Mouse (Mus musculus): ENCODE data around the gene Scimp. TPM values are rescaled to one million over a fixed set of nuclear protein-coding genes. Genes with fewer than 3 reads are reported as not detected.

Scimp gene
- polyA plus RNA-seq, 1 experiment from 2014 or later, result 2.6 TPM

GRCm38 (mm10) chr11:70802865-70803261, 9.5 kb downstream of the Scimp start:
- no peak for DNase-seq
- no peak overlapping the region for H3K27ac ChIP-seq (ENCODE audit: low read depth)
- no peak for ATAC-seq
- H3K36me3 ChIP-seq (replicated peaks; ENCODE audit: insufficient read depth, low read length), result no peaks in the 10 kb centered on the region
- no peak for TF ChIP-seq EP300 (IDR thresholded peaks at IDR 0.05; ENCODE audit: low read depth)
- TF ChIP-seq CTCF (IDR thresholded peaks at IDR 0.05; ENCODE audit: low read depth), result no peak
- no peaks in the 10 kb centered on the region for H3K27me3 ChIP-seq (ENCODE audit: insufficient read depth, low read length)
- no peaks in the 10 kb centered on the region for H3K9me3 ChIP-seq (ENCODE audit: low read length)
- no peak overlapping the region for H3K4me3 ChIP-seq (ENCODE audit: low read depth, low read length)
- no peak overlapping the region for H3K4me2 ChIP-seq (ENCODE audit: low read depth, low read length)
- peaks cover 15% of the 10 kb centered on the region for H3K4me1 ChIP-seq (ENCODE audit: insufficient read depth)
- 62% methylated on average over 2 of the region's 2 CpGs for WGBS (ENCODE audit: insufficient replicate concordance)
- no peak overlapping the region for H3K9ac ChIP-seq (replicated peaks)

- no peak for TF ChIP-seq EP300 (IDR thresholded peaks at IDR 0.05; ENCODE audit: low read depth)
- TF ChIP-seq CTCF (IDR thresholded peaks at IDR 0.05; ENCODE audit: low read depth), result 0 out of 2 replicates have a peak, but pooled peaks have one; percentile 12
- ATAC-seq (no peak), DNase-seq (no peak)
- Histone ChIP-seq H3K4me3 (ENCODE audit: low read depth, low read length) (no peak overlapping the region), H3K27me3 (ENCODE audit: insufficient read depth, low read length) (no peaks in the 10 kb centered on the region), H3K4me1 (ENCODE audit: insufficient read depth) (peaks cover 15% of the 10 kb centered on the region), H3K36me3 (replicated peaks; ENCODE audit: insufficient read depth, low read length) (no peaks in the 10 kb centered on the region), H3K9me3 (ENCODE audit: low read length) (no peaks in the 10 kb centered on the region), H3K4me2 (ENCODE audit: low read depth, low read length) (no peak overlapping the region), H3K27ac (ENCODE audit: low read depth) (no peak overlapping the region), H3K9ac (replicated peaks) (no peak overlapping the region)
- WGBS (ENCODE audit: insufficient replicate concordance), result 69% methylated on average over 2 of the region's 2 CpGs
Observed at GRCm38 (mm10) chr11:70802208-70802864, 10.1 kb downstream of the Scimp start.

GRCm38 (mm10) chr11:70792409-70792808, 20.0 kb downstream of the Scimp start:
- Histone ChIP-seq H3K4me3 (ENCODE audit: low read depth, low read length) (no peak overlapping the region), H3K9ac (replicated peaks) (no peak overlapping the region), H3K27me3 (ENCODE audit: insufficient read depth, low read length) (0 out of 2 replicates have a peak, but pooled peaks cover 2% of the 10 kb centered on the region), H3K9me3 (ENCODE audit: low read length) (no peaks in the 10 kb centered on the region), H3K4me2 (ENCODE audit: low read depth, low read length) (no peak overlapping the region), H3K4me1 (ENCODE audit: insufficient read depth) (peaks cover 8% of the 10 kb centered on the region), H3K27ac (ENCODE audit: low read depth) (no peak overlapping the region), H3K36me3 (replicated peaks; ENCODE audit: insufficient read depth, low read length) (no peaks in the 10 kb centered on the region)
- ATAC-seq, result no peak
- no peak for TF ChIP-seq EP300 (IDR thresholded peaks at IDR 0.05; ENCODE audit: low read depth)
- TF ChIP-seq CTCF (IDR thresholded peaks at IDR 0.05; ENCODE audit: low read depth), result no peak
- whole genome bisulfite sequencing (ENCODE audit: insufficient replicate concordance), result 87% methylated on average over 1 of the region's 1 CpGs
- DNase-seq, result no peak

GRCm38 (mm10) chr11:70791676-70792075, 20.7 kb downstream of the Scimp start:
- Histone ChIP-seq H3K4me2 (ENCODE audit: low read depth, low read length) (no peak overlapping the region), H3K36me3 (replicated peaks; ENCODE audit: insufficient read depth, low read length) (no peaks in the 10 kb centered on the region), H3K27me3 (ENCODE audit: insufficient read depth, low read length) (0 out of 2 replicates have a peak, but pooled peaks cover 2% of the 10 kb centered on the region), H3K9me3 (ENCODE audit: low read length) (no peaks in the 10 kb centered on the region), H3K9ac (replicated peaks) (no peak overlapping the region), H3K4me1 (ENCODE audit: insufficient read depth) (peaks cover 8% of the 10 kb centered on the region), H3K27ac (ENCODE audit: low read depth) (no peak overlapping the region), H3K4me3 (ENCODE audit: low read depth, low read length) (no peak overlapping the region)
- DNase-seq (no peak), ATAC-seq (no peak)
- TF ChIP-seq CTCF (IDR thresholded peaks at IDR 0.05; ENCODE audit: low read depth) (no peak), EP300 (IDR thresholded peaks at IDR 0.05; ENCODE audit: low read depth) (no peak)
- 70% methylated on average over 5 of the region's 5 CpGs for WGBS (ENCODE audit: insufficient replicate concordance)

- 47% methylated on average over 7 of the region's 7 CpGs for WGBS (ENCODE audit: insufficient replicate concordance)
- Histone ChIP-seq H3K4me1 (ENCODE audit: insufficient read depth) (peaks cover 8% of the 10 kb centered on the region), H3K9me3 (ENCODE audit: low read length) (no peaks in the 10 kb centered on the region), H3K36me3 (replicated peaks; ENCODE audit: insufficient read depth, low read length) (no peaks in the 10 kb centered on the region), H3K9ac (replicated peaks) (no peak overlapping the region), H3K4me2 (ENCODE audit: low read depth, low read length) (no peak overlapping the region), H3K27ac (ENCODE audit: low read depth) (no peak overlapping the region), H3K4me3 (ENCODE audit: low read depth, low read length) (no peak overlapping the region), H3K27me3 (ENCODE audit: insufficient read depth, low read length) (0 out of 2 replicates have a peak, but pooled peaks cover 2% of the 10 kb centered on the region)
- no peak for TF ChIP-seq CTCF (IDR thresholded peaks at IDR 0.05; ENCODE audit: low read depth)
- no peak for TF ChIP-seq EP300 (IDR thresholded peaks at IDR 0.05; ENCODE audit: low read depth)
- ATAC-seq (no peak), DNase-seq (no peak)
Observed at GRCm38 (mm10) chr11:70790874-70791551, 21.4 kb downstream of the Scimp start.

- Histone ChIP-seq H3K4me3 (ENCODE audit: low read depth, low read length) (no peak overlapping the region), H3K9me3 (ENCODE audit: low read length) (no peaks in the 10 kb centered on the region), H3K36me3 (replicated peaks; ENCODE audit: insufficient read depth, low read length) (no peaks in the 10 kb centered on the region), H3K27ac (ENCODE audit: low read depth) (no peak overlapping the region), H3K27me3 (ENCODE audit: insufficient read depth, low read length) (0 out of 2 replicates have a peak, but pooled peaks cover 2% of the 10 kb centered on the region), H3K9ac (replicated peaks) (no peak overlapping the region), H3K4me1 (ENCODE audit: insufficient read depth) (peaks cover 8% of the 10 kb centered on the region), H3K4me2 (ENCODE audit: low read depth, low read length) (no peak overlapping the region)
- TF ChIP-seq EP300 (IDR thresholded peaks at IDR 0.05; ENCODE audit: low read depth) (no peak), CTCF (IDR thresholded peaks at IDR 0.05; ENCODE audit: low read depth) (no peak)
- no peak for ATAC-seq
- WGBS (ENCODE audit: insufficient replicate concordance), result 80% methylated on average over 2 of the region's 2 CpGs
- no peak for DNase-seq
Observed at GRCm38 (mm10) chr11:70790426-70790825, 22.0 kb downstream of the Scimp start.

Measured in liver, postnatal 0 days (tissue).